Mouse (Mus musculus) embryo, embryonic 9.5 days (tissue): ENCODE measurements around the gene Ccne1.
"Not testable (repeated sequence)": the region's sequence is repeated elsewhere in the genome, so short reads cannot be mapped to it uniquely, and the experiment has no call there.

Experiments used
- DNase-seq: peaks from one replicate; pipeline ENCODE4 v3.0.0-alpha.2; 2017; ENCODE audit errors: extremely low spot score

Gene Ccne1

GRCm38 (mm10) chr7:38107371-38108259 is at the start of gene Ccne1:
Ccne1 (minus strand) TSS chr7:38107534.
- peak; percentile 100 for DNase-seq

DNA sequence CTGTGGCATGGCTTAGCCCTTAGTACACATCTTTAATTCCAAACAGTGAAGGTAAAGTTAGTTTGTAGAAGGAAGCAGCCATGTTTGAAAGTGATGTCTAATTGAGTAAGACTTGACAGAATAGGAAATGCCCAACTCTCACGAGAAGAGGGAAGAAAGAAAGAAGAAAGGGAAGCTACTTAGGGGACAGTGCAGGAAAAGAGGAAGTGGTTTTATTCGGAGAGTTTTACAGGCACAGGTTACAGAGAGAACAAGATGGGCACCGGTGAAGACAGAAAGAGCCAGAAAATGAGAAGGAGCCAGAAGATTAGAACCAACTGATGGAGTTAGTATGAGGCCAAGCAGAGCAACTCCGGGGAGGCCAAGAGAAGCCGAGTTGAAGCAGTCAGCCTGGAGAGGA is 48.5 kb upstream of the Ccne1 start:
- no peak for DNase-seq

- no peak for DNase-seq
These were observed 45.2 kb upstream of the Ccne1 start for GRCm38 (mm10) chr7:38152571-38152970.

DNA sequence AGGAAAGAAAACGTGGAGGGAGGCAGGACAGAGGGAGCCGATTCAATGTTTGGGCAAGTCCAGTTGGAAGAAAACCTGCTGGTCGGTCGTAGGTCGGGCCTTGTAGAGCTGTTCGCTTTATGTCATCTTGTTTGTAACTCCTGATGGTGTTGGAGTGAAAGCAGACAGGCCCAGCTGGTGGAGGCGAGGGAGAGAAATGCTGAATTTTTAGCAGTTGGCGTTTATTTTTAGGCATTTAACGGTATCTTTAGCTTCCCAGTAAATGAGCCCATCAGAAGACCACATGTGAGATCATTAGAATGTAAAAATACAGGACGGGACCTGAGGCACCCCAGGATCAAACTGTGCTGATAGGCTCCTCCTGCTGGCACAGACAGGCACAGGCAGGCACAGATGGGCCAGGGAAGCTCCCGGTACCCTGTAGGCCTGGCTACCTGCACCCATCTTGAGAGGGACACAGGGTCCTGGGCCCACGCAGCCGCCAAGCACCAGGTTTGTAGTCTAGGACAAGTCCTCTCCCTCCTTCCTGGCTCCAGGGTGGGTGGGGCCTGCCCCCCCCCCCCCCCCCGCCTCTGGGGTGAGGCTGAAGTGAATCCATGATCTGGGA is 44.5 kb upstream of the Ccne1 start:
- DNase-seq = no peak

DNA sequence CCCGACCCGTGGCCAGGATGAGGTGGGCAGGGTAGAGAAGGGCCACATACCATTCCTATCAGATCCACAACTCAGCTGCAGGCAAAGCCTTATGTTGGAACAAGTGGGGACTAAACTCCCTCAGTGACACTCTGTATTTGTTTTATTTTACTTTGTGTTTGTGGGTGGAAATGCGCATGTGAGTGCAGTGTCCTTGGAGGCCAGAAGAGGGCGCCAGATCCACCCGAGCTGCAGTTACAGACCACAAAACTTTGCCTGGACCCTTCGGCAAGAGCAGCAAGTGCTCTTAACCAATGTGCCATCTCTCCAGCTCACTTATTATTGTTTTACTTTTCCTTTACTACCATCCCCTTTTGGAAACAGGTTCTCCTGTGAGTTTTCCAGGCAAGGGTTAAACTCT is 40.1 kb upstream of the Ccne1 start:
- DNase-seq = no peak

DNA sequence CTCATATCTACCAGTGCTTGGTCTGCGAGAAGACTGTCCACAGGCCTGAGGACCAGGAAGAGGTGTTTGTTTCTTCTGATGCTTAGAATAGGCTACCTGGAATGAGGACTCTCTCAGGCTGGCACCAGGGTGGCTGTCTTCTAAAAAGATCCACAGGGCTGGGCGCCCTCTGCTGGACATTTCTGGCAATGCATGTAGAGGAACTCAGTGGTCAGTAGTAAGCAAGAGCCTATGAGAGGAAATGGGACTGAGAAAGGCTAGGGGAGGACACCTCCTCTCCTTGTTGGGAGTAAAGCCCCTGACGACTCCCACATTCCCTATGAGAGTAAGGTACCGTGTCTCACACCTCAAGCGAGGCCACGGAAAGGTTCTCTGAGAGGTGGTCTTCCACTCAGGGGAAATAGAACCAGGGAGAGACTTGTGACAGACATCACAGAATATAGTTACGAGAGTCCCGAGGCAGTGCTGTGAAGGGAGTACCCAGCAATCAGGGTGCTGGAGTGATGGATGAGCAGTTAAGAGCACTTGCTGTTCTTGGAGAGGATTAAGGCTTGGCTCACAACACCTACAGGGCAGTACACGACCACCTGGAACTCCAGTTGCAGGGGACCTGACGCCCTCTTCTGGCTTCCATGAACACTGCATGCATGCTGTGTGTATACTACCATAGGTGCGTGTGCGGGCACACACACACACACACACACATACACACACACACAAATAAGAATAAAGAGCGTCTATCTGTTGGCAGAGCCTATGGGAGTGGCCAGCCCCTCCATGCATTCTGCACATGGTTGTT is 34.6 kb upstream of the Ccne1 start:
- peak; percentile 87 for DNase-seq

GRCm38 (mm10) chr7:38140324-38140723 is 33.0 kb upstream of the Ccne1 start:
- DNase-seq = no peak

DNA sequence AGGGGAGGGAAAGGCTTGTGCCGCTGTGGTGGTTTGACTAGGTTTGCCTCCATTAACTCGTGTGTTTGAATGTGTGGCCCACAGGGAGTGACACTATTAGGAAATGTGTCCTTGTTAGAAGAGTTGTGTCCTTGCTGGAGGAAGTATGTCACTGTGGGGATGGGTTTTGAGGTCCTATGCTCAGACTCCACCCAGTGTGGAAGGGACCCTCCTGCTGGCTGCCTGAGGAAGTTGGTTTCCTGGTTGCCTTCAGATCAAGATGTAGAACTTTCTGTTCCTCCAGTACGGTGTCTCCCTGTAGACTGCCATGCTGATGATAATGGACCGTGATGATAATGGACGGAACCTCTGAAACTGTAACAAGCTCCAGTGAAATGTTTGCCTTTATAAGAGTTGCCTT is 27.1 kb upstream of the Ccne1 start:
- no peak for DNase-seq

DNA sequence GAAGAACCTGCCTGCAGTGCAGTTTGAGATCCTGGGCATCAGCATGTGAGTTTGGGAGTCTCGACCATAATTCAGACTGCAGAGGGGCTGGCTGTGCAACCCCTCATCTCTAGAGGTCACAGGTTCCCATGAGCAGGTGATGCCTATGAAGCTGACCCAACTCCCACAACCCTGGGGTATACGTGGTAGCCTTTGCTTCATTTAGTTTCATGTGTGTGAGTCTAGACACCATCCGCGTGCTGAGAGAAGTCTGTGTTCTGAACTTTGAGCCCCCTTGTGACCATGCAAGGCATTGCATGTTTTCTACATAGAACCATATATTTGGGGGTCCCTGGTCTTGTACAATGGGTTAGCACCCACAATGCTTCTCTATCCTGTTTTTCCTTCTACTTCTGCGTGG is 23.9 kb upstream of the Ccne1 start:
- peak; percentile 44 for DNase-seq

DNA sequence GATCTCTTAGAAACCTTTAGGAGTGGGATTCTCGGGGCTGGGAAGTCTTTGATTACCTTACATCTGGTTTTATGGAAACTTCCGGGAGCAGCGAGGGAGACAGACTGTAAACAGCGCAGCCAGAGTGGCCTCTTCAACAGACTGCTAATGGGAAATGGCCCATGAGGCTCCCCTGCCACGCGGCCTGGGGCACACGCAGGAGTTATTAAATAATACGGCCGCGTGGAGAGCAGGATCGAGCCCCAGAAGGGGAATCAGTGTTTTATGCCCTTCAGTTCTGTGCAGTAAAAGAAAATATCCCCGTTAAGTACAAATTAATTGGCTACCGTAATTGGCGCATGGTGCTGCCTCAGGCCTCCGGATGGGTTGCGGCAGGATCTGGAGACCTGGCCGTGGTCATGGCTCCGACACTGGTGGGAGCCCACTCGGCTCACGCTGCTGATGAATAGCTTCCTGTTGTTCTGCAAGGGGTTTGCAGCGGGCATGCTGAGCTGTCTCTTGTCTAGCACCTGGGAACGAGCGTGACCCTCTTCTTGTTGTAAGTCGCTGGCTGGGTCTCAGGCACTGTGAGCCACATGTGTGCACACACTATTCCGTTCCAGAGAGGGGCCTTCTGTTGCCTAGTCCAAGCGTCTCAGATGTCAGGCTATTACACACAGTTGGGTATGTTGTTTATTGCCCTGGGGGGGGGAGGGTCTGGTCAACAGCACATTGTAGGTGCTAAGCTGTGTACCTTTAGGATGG is 22.8 kb upstream of the Ccne1 start:
- no peak for DNase-seq

GRCm38 (mm10) chr7:38129491-38129890 is 22.2 kb upstream of the Ccne1 start:
- no peak for DNase-seq

DNA sequence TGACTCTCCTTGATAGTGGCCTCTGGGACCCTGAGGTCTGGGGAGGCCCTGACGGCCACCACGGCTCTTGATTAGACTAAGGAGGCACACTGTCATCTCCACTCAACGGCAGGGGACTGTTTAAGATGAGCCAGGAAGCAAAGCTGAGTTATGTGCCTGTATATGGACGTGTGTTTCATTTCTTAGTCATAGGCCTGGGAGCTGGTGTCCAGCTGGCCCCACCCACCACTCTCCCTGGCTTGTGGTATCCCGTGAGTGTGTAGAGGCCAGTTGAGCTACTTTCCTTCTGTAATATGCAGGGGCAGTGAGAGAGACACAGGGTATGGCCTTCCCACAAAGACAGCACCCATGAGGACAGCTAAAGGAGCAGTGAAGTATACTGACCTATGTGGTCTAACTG is 20.9 kb upstream of the Ccne1 start:
- not testable (repeated sequence) for DNase-seq

DNA sequence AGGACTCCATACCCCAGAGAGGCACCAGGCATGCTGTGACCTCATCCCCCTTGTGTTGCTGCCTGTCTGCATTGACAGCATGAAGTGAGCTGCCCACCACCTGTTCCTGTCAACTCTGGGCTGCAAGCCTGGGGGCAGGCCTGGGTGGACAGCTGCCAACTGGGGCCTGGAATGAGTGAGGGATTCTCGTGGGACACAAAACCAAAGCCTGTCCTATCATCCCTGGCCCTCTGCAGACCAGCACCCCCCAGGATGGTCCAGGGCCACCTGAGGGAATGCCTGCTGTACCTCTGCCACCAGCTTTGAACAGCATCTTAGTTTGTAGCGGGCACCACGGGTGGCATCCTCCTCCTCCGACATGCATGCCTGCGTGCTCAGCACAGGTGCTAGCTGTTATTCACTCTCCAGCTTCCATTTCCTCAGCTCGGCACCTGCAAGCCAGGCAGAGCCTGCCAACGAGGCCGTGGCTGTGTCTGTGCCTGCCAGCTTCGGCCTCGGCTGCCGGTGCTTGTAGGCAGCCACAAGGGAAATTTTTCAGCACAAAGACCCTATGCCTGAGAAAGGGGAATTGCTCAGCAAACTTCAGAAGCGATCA is 18.3 kb upstream of the Ccne1 start:
- DNase-seq = no peak

DNA sequence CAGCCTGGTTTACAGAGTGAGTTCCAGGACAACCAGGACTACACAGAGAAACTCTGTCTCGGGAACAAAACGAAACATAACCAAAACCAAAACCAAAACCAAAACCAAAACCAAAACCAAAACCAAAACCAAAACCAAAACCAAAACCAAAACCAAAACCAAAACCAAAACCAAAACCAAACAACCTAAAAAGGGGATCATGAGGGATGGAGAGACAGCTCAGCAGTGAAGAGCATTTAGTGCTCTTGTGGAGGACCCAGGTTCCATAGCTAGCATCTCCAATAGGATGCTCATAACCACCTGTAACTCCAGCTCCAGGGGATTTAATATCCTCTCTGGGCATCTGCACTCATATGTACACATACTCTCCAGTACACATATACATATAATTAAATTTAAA is 16.8 kb upstream of the Ccne1 start:
- DNase-seq = not testable (repeated sequence)

DNA sequence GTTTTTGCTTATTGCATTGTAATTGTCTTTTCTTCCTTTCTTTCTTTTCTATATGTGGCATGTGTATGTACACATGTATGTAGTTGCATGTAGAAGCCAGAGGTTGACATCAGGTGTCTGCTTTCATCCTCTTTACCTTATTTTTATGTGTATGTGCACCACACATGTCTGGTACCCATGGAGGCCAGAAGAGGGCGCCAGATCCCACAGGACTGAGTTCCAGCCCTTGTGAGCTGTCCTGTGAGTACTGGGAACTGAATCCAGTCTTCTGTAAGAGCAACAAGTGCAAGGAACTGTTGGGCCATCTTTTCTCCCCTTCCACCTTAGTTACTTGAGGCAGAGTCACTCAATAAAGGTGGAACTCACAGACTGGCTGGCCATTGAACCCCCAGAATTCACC is 11.3 kb upstream of the Ccne1 start:
- DNase-seq = no peak

DNA sequence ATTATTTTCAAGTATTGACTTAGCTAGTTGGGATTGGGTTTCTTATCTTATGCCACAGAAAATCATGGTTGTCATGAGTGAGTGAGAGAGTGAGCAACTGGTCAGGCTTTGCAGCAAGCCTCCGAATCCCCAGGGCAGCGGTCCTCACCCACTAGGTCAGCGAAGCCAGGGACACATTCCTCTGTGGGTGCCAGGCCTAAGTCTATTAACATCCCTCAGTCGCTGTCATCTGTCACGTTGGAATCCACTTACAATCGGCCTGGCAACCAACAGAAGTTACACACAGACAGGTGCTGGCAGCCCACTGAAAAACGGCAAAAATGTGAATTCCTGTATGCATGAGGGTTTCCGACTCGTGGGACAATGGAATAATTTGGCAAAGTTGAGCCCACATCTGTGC is 5.1 kb upstream of the Ccne1 start:
- no peak for DNase-seq

DNA sequence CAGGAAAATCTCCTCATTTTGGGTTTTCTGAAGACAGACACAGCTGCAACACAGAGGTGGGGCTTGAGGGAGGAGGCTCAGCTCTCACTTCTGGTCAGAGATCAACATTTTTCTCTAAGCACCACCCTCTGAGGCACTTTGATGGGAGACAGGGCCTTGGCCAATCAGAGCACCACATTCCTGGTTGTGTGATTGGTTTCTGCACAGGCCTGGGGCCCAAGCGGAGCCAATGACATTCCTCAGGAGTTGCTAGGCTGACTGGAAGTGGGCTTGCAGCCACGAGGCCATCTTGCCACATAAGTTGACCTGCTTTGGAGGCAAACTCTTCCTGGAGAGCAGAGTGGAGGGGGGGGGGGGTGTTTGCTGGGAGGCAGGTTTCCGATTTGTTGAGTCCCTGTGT is 4.7 kb upstream of the Ccne1 start:
- DNase-seq = peak; percentile 61

- DNase-seq = no peak
These were observed 912 bp upstream of the Ccne1 start for GRCm38 (mm10) chr7:38108260-38108632.

- peak; percentile 60 for DNase-seq
These were observed 523 bp downstream of the Ccne1 start for GRCm38 (mm10) chr7:38106711-38107311.

- no peak for DNase-seq
These were observed 2.0 kb downstream of the Ccne1 start for GRCm38 (mm10) chr7:38105379-38105778.

DNA sequence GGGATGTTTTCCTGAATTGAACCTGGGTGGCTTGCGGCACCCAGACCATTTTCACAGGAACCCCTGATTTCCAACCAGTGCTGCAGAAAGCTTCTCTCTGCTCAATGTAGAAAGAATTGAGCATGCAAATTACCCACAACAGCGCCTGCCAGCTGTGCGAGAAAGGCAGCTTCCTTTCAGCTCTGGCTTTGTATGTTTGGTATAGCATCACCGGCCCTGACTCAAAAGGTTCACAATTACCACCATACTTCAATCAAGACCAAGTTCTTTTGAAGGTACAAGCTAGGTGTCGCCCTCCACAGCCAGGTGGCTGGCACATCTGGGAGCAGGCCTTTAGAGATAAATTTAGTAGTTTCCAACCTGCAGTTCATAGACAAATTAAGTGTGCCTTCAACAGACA is 3.2 kb downstream of the Ccne1 start:
- no peak for DNase-seq
